Mouse (Mus musculus): ENCODE data around the gene Prmt3.

Prmt3 gene

GRCm38 (mm10) chr7:49778114-49778901 is at the start of gene Prmt3:
Gene Prmt3, plus strand, starts transcription at chr7:49778346.
- DNase-seq = peak; percentile 100

- DNase-seq = no peak
These were observed 43.8 kb upstream of the Prmt3 start for GRCm38 (mm10) chr7:49734342-49734741.

GRCm38 (mm10) chr7:49739448-49739847 is 38.7 kb upstream of the Prmt3 start:
- no peak for DNase-seq

- DNase-seq = peak; percentile 12
These were observed 36.7 kb upstream of the Prmt3 start for GRCm38 (mm10) chr7:49741474-49741873.

GRCm38 (mm10) chr7:49741923-49742322 is 36.2 kb upstream of the Prmt3 start:
- DNase-seq = no peak

GRCm38 (mm10) chr7:49751148-49751547 is 27.0 kb upstream of the Prmt3 start:
- DNase-seq = peak; percentile 16

- peak; percentile 56 for DNase-seq
These were observed 25.2 kb upstream of the Prmt3 start for GRCm38 (mm10) chr7:49752730-49753506.

GRCm38 (mm10) chr7:49754767-49755166 is 23.4 kb upstream of the Prmt3 start:
- DNase-seq = peak; percentile 77

- peak; percentile 83 for DNase-seq
These were observed 19.1 kb upstream of the Prmt3 start, which contains the start of gene Htatip2 for GRCm38 (mm10) chr7:49758934-49759571. Gene Htatip2, plus strand, starts transcription at chr7:49759115.

GRCm38 (mm10) chr7:49762605-49763004 is 15.5 kb upstream of the Prmt3 start:
- no peak for DNase-seq

GRCm38 (mm10) chr7:49764011-49764716 is 14.0 kb upstream of the Prmt3 start:
- no peak for DNase-seq

GRCm38 (mm10) chr7:49766166-49766565 is 12.0 kb upstream of the Prmt3 start:
- DNase-seq = no peak

GRCm38 (mm10) chr7:49768509-49768908 is 9.6 kb upstream of the Prmt3 start:
- no peak for DNase-seq

GRCm38 (mm10) chr7:49774396-49774795 is 3.8 kb upstream of the Prmt3 start:
- DNase-seq = no peak

GRCm38 (mm10) chr7:49777585-49777984 is 561 bp upstream of the Prmt3 start:
- DNase-seq = no peak

GRCm38 (mm10) chr7:49778904-49779615 is 914 bp downstream of the Prmt3 start:
- DNase-seq = peak; percentile 33

- no peak for DNase-seq
These were observed 4.9 kb downstream of the Prmt3 start for GRCm38 (mm10) chr7:49783017-49783416.

GRCm38 (mm10) chr7:49785141-49785540 is 7.0 kb downstream of the Prmt3 start:
- DNase-seq = no peak

- peak; percentile 63 for DNase-seq
These were observed 8.7 kb downstream of the Prmt3 start for GRCm38 (mm10) chr7:49786618-49787382.

- DNase-seq = no peak
These were observed 9.2 kb downstream of the Prmt3 start for GRCm38 (mm10) chr7:49787383-49787645.

GRCm38 (mm10) chr7:49794304-49794703 is 16.2 kb downstream of the Prmt3 start:
- no peak for DNase-seq

GRCm38 (mm10) chr7:49797171-49797570 is 19.0 kb downstream of the Prmt3 start:
- DNase-seq = no peak
